Mouse (Mus musculus): ENCODE measurements around the gene Ppp4c. TPM values are rescaled to one million over a fixed set of nuclear protein-coding genes. Genes with fewer than 3 reads are reported as not detected.

Gene Ppp4c
- polyA plus RNA-seq, 1 experiment from 2014 or later = 146 TPM

DNA sequence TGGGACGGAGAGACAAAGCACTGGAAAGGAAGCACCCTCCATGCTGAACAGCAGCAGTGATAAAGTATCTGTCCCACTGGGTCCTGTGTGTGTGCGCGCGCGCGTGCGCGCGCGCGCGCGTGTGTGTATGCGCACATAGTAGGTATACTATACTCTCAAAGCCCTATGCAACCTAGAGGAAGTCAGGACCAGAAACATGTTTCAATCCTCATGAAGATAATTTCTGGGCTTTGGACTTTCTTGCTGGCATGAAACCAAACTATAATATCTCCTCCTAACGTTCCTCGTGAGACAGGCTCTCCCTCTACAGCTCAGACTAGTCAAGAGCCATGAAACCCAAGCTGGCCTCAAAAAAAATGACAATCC, 8.7 kb upstream of the Ppp4c start:
- Histone ChIP-seq H3K4me3 (ENCODE audit: control insufficient read depth in 1 of 2, insufficient read depth in 1 of 2, low read depth in 1 of 2, low read length in 2 of 2) (no peak overlapping the region), H3K36me3 (ENCODE audit: control insufficient read depth, insufficient read depth, low read length) (peaks cover 39% of the 10 kb centered on the region), H3K9ac (ENCODE audit: low read length) (peak overlapping the region; percentile 89; the same call in 1 of the 2 replicates), H3K9me3 (ENCODE audit: control insufficient read depth, low read length) (no peaks in the 10 kb centered on the region), H3K27ac (replicated peaks in 1 of 2; ENCODE audit: control insufficient read depth in 1 of 2, insufficient read depth in 1 of 2, low read depth in 2 of 2, low read length in 2 of 2) (no peak overlapping the region), H3K4me1 (ENCODE audit: control insufficient read depth in 2 of 2, insufficient read depth in 2 of 2, low read length in 2 of 2) (peaks cover 13 to 25% of the 10 kb centered on the region in 2 experiments), H3K4me2 (ENCODE audit: low read length) (no peak overlapping the region), H3K27me3 (ENCODE audit: control insufficient read depth, insufficient read depth, low read length) (no peaks in the 10 kb centered on the region)
- ATAC-seq (ENCODE audit: insufficient number of reproducible peaks, insufficient read depth, low FRiP score, low read depth) = no peak
- WGBS = 94% methylated on average over 16 of the region's 16 CpGs

DNA sequence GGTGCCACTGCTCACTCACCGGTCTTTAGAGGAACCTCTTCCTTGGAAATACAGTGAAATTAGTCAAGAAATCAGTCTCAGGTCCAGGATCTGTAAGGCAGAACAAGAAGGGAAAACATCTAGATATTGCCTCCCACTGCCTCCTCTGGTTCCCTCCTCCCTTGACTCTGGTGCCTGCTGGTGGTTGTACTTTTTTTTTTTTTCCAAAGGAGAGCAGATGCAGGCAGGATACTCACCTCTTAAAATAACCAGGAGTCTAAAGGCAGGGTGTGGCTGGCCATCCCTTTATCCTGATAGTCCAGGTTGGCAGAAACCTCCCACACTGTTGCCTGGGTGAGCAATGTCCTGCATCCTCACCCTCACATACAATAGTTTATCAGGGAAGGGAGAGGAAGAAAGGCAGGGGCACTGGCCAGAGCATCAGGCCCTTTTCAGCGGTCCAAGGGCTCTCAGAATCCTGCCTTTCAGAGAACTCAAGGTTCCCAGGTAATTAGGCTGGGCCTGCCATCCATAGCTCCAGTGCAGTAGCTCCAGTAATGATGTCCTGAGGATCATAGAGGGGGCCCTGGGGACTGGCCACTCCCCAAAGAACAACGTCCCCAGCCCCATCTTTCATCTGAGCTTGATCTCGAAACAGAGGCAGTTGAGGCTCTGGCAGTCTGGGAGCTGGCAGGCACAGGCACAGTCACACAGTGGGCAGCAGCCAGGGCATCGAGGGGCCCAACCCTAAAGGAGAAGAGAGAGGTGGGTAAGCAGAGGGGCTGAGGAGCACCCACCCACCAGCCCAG, 8.2 kb upstream of the Ppp4c start:
- WGBS = 45% methylated on average over 5 of the region's 5 CpGs
- Histone ChIP-seq H3K4me3 (ENCODE audit: control insufficient read depth in 1 of 2, insufficient read depth in 1 of 2, low read depth in 1 of 2, low read length in 2 of 2) (peak overlapping the region; percentile 57 to 72), H3K4me1 (ENCODE audit: control insufficient read depth in 2 of 2, insufficient read depth in 2 of 2, low read length in 2 of 2) (peaks cover 13 to 25% of the 10 kb centered on the region in 2 experiments), H3K9me3 (ENCODE audit: control insufficient read depth, low read length) (no peaks in the 10 kb centered on the region), H3K27ac (replicated peaks in 1 of 2; ENCODE audit: control insufficient read depth in 1 of 2, insufficient read depth in 1 of 2, low read depth in 2 of 2, low read length in 2 of 2) (peak overlapping the region; percentile 100), H3K27me3 (ENCODE audit: control insufficient read depth, insufficient read depth, low read length) (no peaks in the 10 kb centered on the region), H3K36me3 (ENCODE audit: control insufficient read depth, insufficient read depth, low read length) (peaks cover 43% of the 10 kb centered on the region), H3K4me2 (ENCODE audit: low read length) (peak overlapping the region; percentile 90), H3K9ac (ENCODE audit: low read length) (peak overlapping the region; percentile 89)
- ATAC-seq (ENCODE audit: insufficient number of reproducible peaks, insufficient read depth, low FRiP score, low read depth) = no peak

DNA sequence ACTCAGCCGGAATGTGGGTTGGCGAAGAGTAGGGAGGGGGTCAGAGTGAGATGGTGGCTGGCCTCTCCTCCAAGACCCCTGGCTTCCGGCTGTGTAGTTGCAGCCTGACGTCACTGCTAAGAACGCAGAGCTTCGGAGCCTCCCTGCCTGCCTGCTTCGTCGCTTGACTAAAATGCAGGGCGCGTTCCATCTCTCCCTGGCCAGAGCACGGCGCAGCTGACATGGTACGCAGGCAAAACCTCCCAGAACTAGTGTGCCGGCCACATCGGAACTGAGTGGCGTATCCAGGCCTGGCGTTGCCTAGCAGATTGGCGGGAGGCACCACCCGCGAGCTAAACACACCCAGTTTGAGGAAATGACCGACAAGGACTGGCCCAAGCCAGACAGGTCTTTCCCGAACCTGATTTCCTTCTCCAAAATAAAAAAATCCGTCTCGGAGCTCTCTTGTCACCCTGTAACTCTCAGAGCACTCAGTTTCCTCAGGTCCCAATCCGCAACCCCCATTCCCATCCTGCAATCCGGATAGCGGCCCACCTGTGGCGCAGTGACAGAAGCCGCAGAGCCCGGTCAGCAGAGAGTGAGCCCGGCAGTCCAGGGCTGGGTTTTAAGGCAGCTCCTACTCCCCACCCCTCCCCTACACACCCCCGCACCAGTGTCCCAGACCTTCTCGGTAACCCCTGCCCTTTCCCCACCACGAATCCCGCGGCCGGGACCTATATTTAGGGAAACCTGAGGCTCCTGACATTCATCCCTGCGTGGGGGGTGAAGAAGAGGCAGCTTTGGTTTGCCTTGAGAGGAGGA, 7.4 kb upstream of the Ppp4c start:
- 1% methylated on average over 37 of the region's 38 CpGs for WGBS

DNA sequence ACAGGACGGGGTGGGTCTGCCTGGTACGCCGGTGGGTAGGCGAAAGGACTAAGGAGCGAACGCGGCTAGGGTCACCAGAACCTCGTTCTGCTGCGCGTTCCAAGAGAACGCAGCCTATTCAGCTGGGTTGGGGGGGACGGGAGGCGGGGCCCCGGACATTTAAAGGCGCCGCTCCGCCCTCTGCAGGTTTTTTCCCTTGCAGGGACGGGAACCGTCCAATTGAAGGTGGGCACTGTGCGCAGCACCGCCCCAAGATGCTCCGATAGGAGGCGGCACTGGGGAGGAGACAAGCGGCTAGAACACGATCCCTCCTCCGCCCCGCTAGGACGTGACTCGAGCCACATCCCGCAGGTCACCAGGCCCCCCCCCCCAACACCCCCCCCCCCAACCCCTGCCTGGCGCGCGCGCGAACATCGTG, 6.8 kb upstream of the Ppp4c start:
- Histone ChIP-seq H3K36me3 (ENCODE audit: control insufficient read depth, insufficient read depth, low read length) (peaks cover 51% of the 10 kb centered on the region), H3K4me3 (ENCODE audit: control insufficient read depth in 1 of 2, insufficient read depth in 1 of 2, low read depth in 1 of 2, low read length in 2 of 2) (peak overlapping the region; percentile 72 to 91), H3K9ac (ENCODE audit: low read length) (peak overlapping the region; percentile 97), H3K27ac (replicated peaks in 1 of 2; ENCODE audit: control insufficient read depth in 1 of 2, insufficient read depth in 1 of 2, low read depth in 2 of 2, low read length in 2 of 2) (peak overlapping the region; percentile 100), H3K4me1 (ENCODE audit: control insufficient read depth in 2 of 2, insufficient read depth in 2 of 2, low read length in 2 of 2) (peaks cover 13 to 25% of the 10 kb centered on the region in 2 experiments), H3K27me3 (ENCODE audit: control insufficient read depth, insufficient read depth, low read length) (no peaks in the 10 kb centered on the region), H3K4me2 (ENCODE audit: low read length) (peak overlapping the region; percentile 90), H3K9me3 (ENCODE audit: control insufficient read depth, low read length) (no peaks in the 10 kb centered on the region)
- WGBS = under 1% methylated on average over 29 of the region's 36 CpGs
- peak; percentile 93 for ATAC-seq (ENCODE audit: insufficient number of reproducible peaks, insufficient read depth, low FRiP score, low read depth)

More for the DNA sequence above, 7.4 kb upstream of the Ppp4c start:
- Histone ChIP-seq H3K27ac (replicated peaks in 1 of 2; ENCODE audit: control insufficient read depth in 1 of 2, insufficient read depth in 1 of 2, low read depth in 2 of 2, low read length in 2 of 2) (peak overlapping the region; percentile 100), H3K4me3 (ENCODE audit: control insufficient read depth in 1 of 2, insufficient read depth in 1 of 2, low read depth in 1 of 2, low read length in 2 of 2) (peak overlapping the region; percentile 57 to 72), H3K27me3 (ENCODE audit: control insufficient read depth, insufficient read depth, low read length) (no peaks in the 10 kb centered on the region), H3K9me3 (ENCODE audit: control insufficient read depth, low read length) (no peaks in the 10 kb centered on the region), H3K4me1 (ENCODE audit: control insufficient read depth in 2 of 2, insufficient read depth in 2 of 2, low read length in 2 of 2) (peaks cover 13 to 25% of the 10 kb centered on the region in 2 experiments), H3K36me3 (ENCODE audit: control insufficient read depth, insufficient read depth, low read length) (peaks cover 48% of the 10 kb centered on the region), H3K4me2 (ENCODE audit: low read length) (peak overlapping the region; percentile 90), H3K9ac (ENCODE audit: low read length) (peak overlapping the region; percentile 89)
- peak; percentile 86 for ATAC-seq (ENCODE audit: insufficient number of reproducible peaks, insufficient read depth, low FRiP score, low read depth)

DNA sequence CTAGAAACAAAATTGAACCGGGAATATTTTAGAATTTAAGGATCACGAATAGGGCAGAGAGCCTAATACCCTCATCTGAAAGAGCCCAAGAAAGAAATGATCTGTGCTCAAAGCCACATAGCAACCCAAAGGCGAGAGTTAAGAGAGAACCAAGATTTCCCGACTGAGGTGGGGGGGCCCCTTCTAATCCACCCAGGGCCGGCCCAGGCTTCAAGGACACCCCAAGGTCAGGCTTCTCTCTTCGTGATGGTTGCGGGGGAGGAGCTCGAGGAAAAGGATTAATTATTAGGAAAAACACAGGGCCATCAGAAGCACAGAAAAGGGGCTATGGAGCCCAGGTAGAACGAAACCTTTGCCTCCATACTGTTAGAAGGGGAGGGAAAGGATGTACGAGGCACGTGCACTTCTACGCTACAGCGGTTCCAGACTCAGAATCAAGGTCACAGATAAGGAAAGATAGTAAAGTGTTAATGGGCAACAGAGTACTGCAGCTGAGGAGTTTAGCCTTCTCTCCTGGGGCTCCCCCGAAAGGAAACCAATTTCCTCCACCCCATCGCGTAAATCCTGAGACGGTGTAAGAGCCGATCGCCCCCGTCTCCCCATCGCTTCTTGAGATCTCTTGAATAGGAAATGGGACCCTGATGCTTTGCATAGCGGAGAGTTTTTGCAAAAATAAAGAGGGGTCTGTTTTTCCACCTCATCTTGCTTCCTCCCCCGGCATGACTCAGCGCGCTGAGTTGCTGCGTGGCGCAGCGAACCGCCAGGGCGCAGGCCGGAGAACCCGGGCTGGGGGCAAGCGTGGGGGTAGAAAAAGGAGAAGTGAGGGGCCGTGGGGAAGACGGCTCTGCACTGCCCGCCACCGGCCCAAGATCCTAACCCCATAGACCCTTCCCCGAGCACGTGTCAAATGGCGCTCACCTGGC, 6.1 kb upstream of the Ppp4c start:
- no peaks in the 10 kb centered on the region for H3K27me3 ChIP-seq (ENCODE audit: control insufficient read depth, insufficient read depth, low read length)
- H3K4me2 ChIP-seq (ENCODE audit: low read length) = peak overlapping the region; percentile 82
- ATAC-seq (ENCODE audit: insufficient number of reproducible peaks, insufficient read depth, low FRiP score, low read depth) = no peak
- peaks cover 13 to 25% of the 10 kb centered on the region in 2 experiments for H3K4me1 ChIP-seq (ENCODE audit: control insufficient read depth in 2 of 2, insufficient read depth in 2 of 2, low read length in 2 of 2)
- under 1% methylated on average over 40 of the region's 40 CpGs for whole genome bisulfite sequencing
- peaks cover 50% of the 10 kb centered on the region for H3K36me3 ChIP-seq (ENCODE audit: control insufficient read depth, insufficient read depth, low read length)
- peak overlapping the region; percentile 97 for H3K9ac ChIP-seq (ENCODE audit: low read length)
- no peaks in the 10 kb centered on the region for H3K9me3 ChIP-seq (ENCODE audit: control insufficient read depth, low read length)
- peak overlapping the region; percentile 94 to 100 for H3K27ac ChIP-seq (replicated peaks in 1 of 2; ENCODE audit: control insufficient read depth in 1 of 2, insufficient read depth in 1 of 2, low read depth in 2 of 2, low read length in 2 of 2)
- H3K4me3 ChIP-seq (ENCODE audit: control insufficient read depth in 1 of 2, insufficient read depth in 1 of 2, low read depth in 1 of 2, low read length in 2 of 2) = peak overlapping the region; percentile 72 to 91

DNA sequence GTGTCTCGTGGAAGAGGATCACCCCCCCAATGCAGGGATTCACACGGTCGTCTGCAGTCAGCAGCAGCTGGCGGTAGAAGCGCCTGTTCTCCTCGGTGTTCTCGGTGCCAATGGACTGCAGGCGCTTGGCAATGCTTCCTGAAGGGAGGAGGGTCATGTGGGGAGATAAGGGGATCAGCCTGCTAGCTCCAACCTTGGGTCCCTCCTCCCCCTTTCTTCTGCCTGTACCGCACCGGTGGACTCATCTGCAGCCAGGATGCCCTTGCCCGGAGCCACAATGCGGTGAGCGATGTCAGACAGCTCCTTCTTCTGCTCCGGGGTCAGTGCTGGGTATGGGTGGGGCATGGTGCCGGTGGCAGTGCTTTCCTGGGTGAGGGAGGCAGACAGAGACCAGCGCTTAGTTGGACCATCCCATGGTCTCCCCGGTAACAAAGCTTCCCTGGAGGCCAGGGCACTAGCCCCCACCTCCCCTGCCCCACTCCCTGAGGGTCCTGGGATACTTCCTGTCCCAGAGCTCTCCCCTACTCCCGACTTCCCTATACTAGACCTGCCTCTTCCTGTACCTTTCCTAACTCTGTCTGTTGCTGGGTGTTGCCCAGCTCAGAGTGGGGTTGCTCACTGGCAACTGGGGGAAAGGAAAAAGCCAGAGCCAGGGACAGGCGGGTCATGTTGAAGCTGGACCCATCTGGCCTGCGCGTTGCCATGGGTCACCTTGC, 5.3 kb upstream of the Ppp4c start, which contains the start of gene Fam57b:
Gene Fam57b, plus strand, starts transcription at position 258 of the 716 bp plus-strand sequence.
- Histone ChIP-seq H3K36me3 (ENCODE audit: control insufficient read depth, insufficient read depth, low read length) (peaks cover 45% of the 10 kb centered on the region), H3K4me3 (ENCODE audit: control insufficient read depth in 1 of 2, insufficient read depth in 1 of 2, low read depth in 1 of 2, low read length in 2 of 2) (peak within 1 kb of the TSS; percentile 72 to 91), H3K9me3 (ENCODE audit: control insufficient read depth, low read length) (no peaks in the 10 kb centered on the region), H3K4me2 (ENCODE audit: low read length) (peak within 1 kb of the TSS; percentile 82), H3K27me3 (ENCODE audit: control insufficient read depth, insufficient read depth, low read length) (no peaks in the 10 kb centered on the region), H3K27ac (replicated peaks in 1 of 2; ENCODE audit: control insufficient read depth in 1 of 2, insufficient read depth in 1 of 2, low read depth in 2 of 2, low read length in 2 of 2) (peak within 1 kb of the TSS; percentile 94 to 100), H3K9ac (ENCODE audit: low read length) (peak within 1 kb of the TSS; percentile 97), H3K4me1 (ENCODE audit: control insufficient read depth in 2 of 2, insufficient read depth in 2 of 2, low read length in 2 of 2) (peaks cover 15 to 31% of the 10 kb centered on the region in 2 experiments)
- no peak for ATAC-seq (ENCODE audit: insufficient number of reproducible peaks, insufficient read depth, low FRiP score, low read depth)
- WGBS = 6% methylated on average over 21 of the region's 21 CpGs
